Mouse (Mus musculus): Measurements from ENCODE around the gene Rasd1.
A peak's percentile ranks its signal among the peaks of the same experiment; 100 is the strongest.

GRCm38 (mm10) chr11:59963364-59964162 lies 1.2 kb downstream of the Rasd1 start:
- TF ChIP-seq CTCF (IDR thresholded peaks at IDR 0.05): no peak
- no peak for TF ChIP-seq EP300 (IDR thresholded peaks at IDR 0.05; ENCODE audit: insufficient read depth, low read depth, low read length)
- peak; percentile 41; the same call in 1 of the 2 replicates for TF ChIP-seq POLR2A (IDR thresholded peaks at IDR 0.05; ENCODE audit: insufficient read depth, low read depth, low read length)

All from heart, adult 2 months (tissue).